ENCODE assay signal across 18 mouse cellular contexts in the genomic region with DNA sequence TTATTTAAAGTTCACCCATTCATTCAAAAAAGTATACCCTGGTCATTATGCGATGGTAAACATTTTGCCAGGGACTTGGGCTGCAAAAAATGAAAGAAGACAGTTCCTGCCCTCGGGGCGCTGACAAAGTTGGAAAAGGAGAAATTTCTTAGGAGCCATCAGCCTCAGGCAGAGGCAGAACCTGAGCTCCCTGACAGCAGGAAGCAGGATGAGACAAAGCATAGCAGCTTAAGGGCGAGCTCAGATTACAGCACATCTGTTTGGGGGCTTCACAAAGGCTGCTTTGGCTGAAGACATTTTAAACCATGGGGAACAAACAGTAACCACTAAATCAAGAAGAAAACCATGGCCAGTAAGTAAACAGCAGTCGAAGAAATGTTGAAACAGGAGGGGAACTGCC.
DNase-seq lines count a peak whose midpoint lies in the region; ATAC-seq and TF ChIP-seq lines count a peak whose summit lies in the region.
"Had no signal": no experiment of that assay in that cellular context is flagged by ENCODE, and none has a peak within 500 bp of the region (broad histone marks: within the 10 kb centered on the region; RNA-seq: fewer than 3 reads in every experiment).

No protein-coding gene starts in this region.

- 0 out of 2 replicates have a peak, but pooled peaks cover 4% of the 10 kb centered on the region for H3K27me3 ChIP-seq in midbrain, embryonic 10.5 days (ENCODE audit: low read depth, poor library complexity, severe bottlenecking)
- H3K27me3 ChIP-seq in midbrain, embryonic 15.5 days (replicated peaks): no peaks in the 10 kb centered on the region
- H3K27me3 ChIP-seq in embryonic facial prominence, embryonic 12.5 days: no peaks in the 10 kb centered on the region
- H3K27me3 ChIP-seq in limb, embryonic 14.5 days (ENCODE audit: control insufficient read depth, insufficient read depth, low read length): no peaks in the 10 kb centered on the region
- H3K27me3 ChIP-seq: lung, embryonic 15.5 days had no signal

- peak; percentile 31 for DNase-seq in midbrain, embryonic 10.5 days (ENCODE audit: low spot score)
- DNase-seq in ZHBTc4 (ENCODE audit: low read depth, low spot score) (peak; percentile 13), liver (no peak)
- DNase-seq in limb, embryonic 14.5 days (ENCODE audit: low spot score): no peak
- DNase-seq in heart, postnatal 36 days: no peak
- DNase-seq in layer of hippocampus, postnatal 10 days (ENCODE audit: low spot score in 2 of 2): no peak
- DNase-seq: adrenal gland, postnatal 25 days; B cell, adult 2 months; cerebellum, postnatal 14 days; forebrain, postnatal 0 days; right cerebral cortex, postnatal 14 days; thymus, postnatal 4 days had no signal

- TF ChIP-seq POLR2A in limb, embryonic 14.5 days (IDR thresholded peaks at IDR 0.05; ENCODE audit: borderline replicate concordance, extremely low read depth, insufficient read depth, insufficient read length): no peak

- ATAC-seq in midbrain, embryonic 15.5 days (replicated peaks): no peak
- no peak for ATAC-seq in embryonic facial prominence, embryonic 12.5 days (ENCODE audit: insufficient number of reproducible peaks, insufficient read depth, low FRiP score, low TSS enrichment)
- no peak for ATAC-seq in limb, embryonic 14.5 days (ENCODE audit: low FRiP score, low read depth)
- ATAC-seq: forebrain, postnatal 0 days had no signal

- intact Hi-C loops in heart, postnatal 36 days (cut with DNase I): no loop called here

- H3K36me3 ChIP-seq in midbrain, embryonic 10.5 days: no peaks in the 10 kb centered on the region
- no peaks in the 10 kb centered on the region for H3K36me3 ChIP-seq in midbrain, embryonic 15.5 days (replicated peaks)
- no peaks in the 10 kb centered on the region for H3K36me3 ChIP-seq in embryonic facial prominence, embryonic 12.5 days
- H3K36me3 ChIP-seq in limb, embryonic 14.5 days (ENCODE audit: control insufficient read depth, insufficient read depth, low read length): no peaks in the 10 kb centered on the region
- H3K36me3 ChIP-seq: lung, embryonic 15.5 days had no signal

- peak overlapping the region; percentile 28; the same call in 1 of the 2 replicates for H3K27ac ChIP-seq in midbrain, embryonic 10.5 days (replicated peaks)
- no peak overlapping the region for H3K27ac ChIP-seq in midbrain, embryonic 15.5 days
- H3K27ac ChIP-seq in embryonic facial prominence, embryonic 12.5 days: 0 out of 2 replicates have a peak overlapping the region, but pooled peaks have one; percentile 36
- 0 out of 2 replicates have a peak overlapping the region, but pooled peaks have one; percentile 9 for H3K27ac ChIP-seq in limb, embryonic 14.5 days (replicated peaks; ENCODE audit: low read depth, low read length)
- H3K27ac ChIP-seq: lung, embryonic 15.5 days had no signal

- H3K4me1 ChIP-seq in midbrain, embryonic 10.5 days: peaks cover 10% of the 10 kb centered on the region
- no peaks in the 10 kb centered on the region for H3K4me1 ChIP-seq in midbrain, embryonic 15.5 days
- no peaks in the 10 kb centered on the region for H3K4me1 ChIP-seq in embryonic facial prominence, embryonic 12.5 days
- no peaks in the 10 kb centered on the region for H3K4me1 ChIP-seq in limb, embryonic 14.5 days (ENCODE audit: control insufficient read depth, insufficient read depth, low read length)
- H3K4me1 ChIP-seq: lung, embryonic 15.5 days had no signal

- H3K4me2 ChIP-seq in midbrain, embryonic 15.5 days: no peak overlapping the region
- no peak overlapping the region for H3K4me2 ChIP-seq in embryonic facial prominence, embryonic 12.5 days (replicated peaks)
- no peak overlapping the region for H3K4me2 ChIP-seq in limb, embryonic 14.5 days (replicated peaks; ENCODE audit: low read depth, low read length, severe bottlenecking)
- H3K4me2 ChIP-seq: heart, embryonic 11.5 days; liver, embryonic 11.5 days; lung, embryonic 15.5 days had no signal

- 0 out of 2 replicates have a peak, but pooled peaks cover 3% of the 10 kb centered on the region for H3K9me3 ChIP-seq in midbrain, embryonic 10.5 days (replicated peaks)
- no peaks in the 10 kb centered on the region for H3K9me3 ChIP-seq in midbrain, embryonic 15.5 days
- no peaks in the 10 kb centered on the region for H3K9me3 ChIP-seq in embryonic facial prominence, embryonic 12.5 days
- no peaks in the 10 kb centered on the region for H3K9me3 ChIP-seq in limb, embryonic 14.5 days (ENCODE audit: control insufficient read depth, low read length)
- H3K9me3 ChIP-seq: lung, embryonic 15.5 days had no signal

- WGBS in midbrain, embryonic 10.5 days: 19% methylated on average over 5 of the region's 5 CpGs
- WGBS in midbrain, embryonic 15.5 days: 30% methylated on average over 5 of the region's 5 CpGs
- 19% methylated on average over 5 of the region's 5 CpGs for WGBS in embryonic facial prominence, embryonic 12.5 days
- 26% methylated on average over 5 of the region's 5 CpGs for WGBS in limb, embryonic 14.5 days

- no peak overlapping the region for H3K9ac ChIP-seq in midbrain, embryonic 15.5 days
- H3K9ac ChIP-seq in embryonic facial prominence, embryonic 12.5 days: no peak overlapping the region
- no peak overlapping the region for H3K9ac ChIP-seq in limb, embryonic 14.5 days (ENCODE audit: low read depth, low read length, severe bottlenecking)
- H3K9ac ChIP-seq: forebrain, postnatal 0 days; lung, embryonic 15.5 days had no signal

- no peak overlapping the region for H3K4me3 ChIP-seq in midbrain, embryonic 10.5 days
- no peak overlapping the region for H3K4me3 ChIP-seq in midbrain, embryonic 15.5 days
- no peak overlapping the region for H3K4me3 ChIP-seq in embryonic facial prominence, embryonic 12.5 days
- H3K4me3 ChIP-seq in limb, embryonic 14.5 days (replicated peaks; ENCODE audit: low read length): no peak overlapping the region
- H3K4me3 ChIP-seq: erythroblast, embryonic 14.5 days; lung, embryonic 15.5 days had no signal

Comparison
In these comparisons a context has a peak if more than half of its experiments do, and no peak if none do; other contexts are left out.
1. DNase-seq: peak in midbrain, embryonic 10.5 days (single experiment) and ZHBTc4 (single experiment); none in limb, embryonic 14.5 days (single experiment), heart, postnatal 36 days (0 of 2), liver (single experiment) and layer of hippocampus, postnatal 10 days (0 of 2).